Mouse (Mus musculus): ENCODE data around the gene Col19a1. TPM values are rescaled to one million over a fixed set of nuclear protein-coding genes. Genes with fewer than 3 reads are reported as not detected.

Col19a1 gene
- polyA plus RNA-seq, 1 experiment from 2014 or later = not detected

DNA sequence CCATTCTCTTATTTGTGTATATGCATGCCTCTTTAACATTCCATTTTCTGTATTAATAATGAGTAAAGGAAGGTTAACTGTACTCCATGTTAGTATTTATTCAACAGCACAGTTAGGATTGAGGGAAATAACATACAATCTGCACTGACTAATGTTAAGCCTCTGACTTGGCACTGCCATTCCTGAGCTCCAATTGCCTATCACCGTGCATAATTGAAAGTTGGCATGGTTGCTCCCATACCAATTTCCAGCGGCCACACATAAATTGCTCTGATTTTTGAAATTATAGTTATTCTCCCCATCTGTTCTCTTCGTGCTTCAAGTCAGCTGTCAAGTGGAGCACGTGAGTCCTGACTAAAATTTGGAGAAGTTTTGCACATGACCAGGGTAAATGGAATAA is 91.9 kb downstream of the Col19a1 start:
- H3K4me3 ChIP-seq (ENCODE audit: low read length) = no peak overlapping the region
- H3K9ac ChIP-seq (ENCODE audit: low read depth, low read length) = no peak overlapping the region
- no peaks in the 10 kb centered on the region for H3K9me3 ChIP-seq (ENCODE audit: control insufficient read depth, low read length)
- H3K27ac ChIP-seq (ENCODE audit: low read depth, low read length) = no peak overlapping the region
- H3K36me3 ChIP-seq (ENCODE audit: control insufficient read depth, insufficient read depth, low read length) = no peaks in the 10 kb centered on the region
- no peak for ATAC-seq (ENCODE audit: low FRiP score, low TSS enrichment)
- H3K27me3 ChIP-seq (ENCODE audit: control insufficient read depth, insufficient read depth, low read length) = no peaks in the 10 kb centered on the region
- H3K4me2 ChIP-seq (replicated peaks; ENCODE audit: low read depth, low read length) = no peak overlapping the region
- 88% methylated on average over 4 of the region's 4 CpGs for WGBS
- H3K4me1 ChIP-seq (ENCODE audit: control insufficient read depth, insufficient read depth, low read length) = no peaks in the 10 kb centered on the region

DNA sequence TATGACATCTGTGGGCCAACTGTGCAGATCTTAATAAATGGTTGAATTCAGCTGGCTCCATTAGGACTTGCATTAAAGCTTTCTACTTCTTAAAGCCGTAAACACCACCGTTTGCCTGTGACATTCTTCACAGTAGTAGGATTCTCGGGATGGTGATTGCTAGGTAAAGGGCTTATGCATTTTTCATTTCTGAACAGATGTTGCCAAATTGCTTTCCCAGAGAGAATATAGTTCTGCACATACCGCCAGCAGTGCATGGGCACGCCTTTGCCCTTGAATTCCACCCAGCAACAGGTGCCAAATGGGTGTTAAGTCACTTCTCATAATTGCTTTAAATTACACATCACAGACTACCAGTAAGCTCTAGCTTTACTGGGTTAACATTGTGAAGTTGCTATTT is 103.1 kb downstream of the Col19a1 start:
- Histone ChIP-seq H3K27me3 (ENCODE audit: control insufficient read depth, insufficient read depth, low read length) (no peaks in the 10 kb centered on the region), H3K4me2 (replicated peaks; ENCODE audit: low read depth, low read length) (no peak overlapping the region), H3K9me3 (ENCODE audit: control insufficient read depth, low read length) (no peaks in the 10 kb centered on the region), H3K27ac (ENCODE audit: low read depth, low read length) (no peak overlapping the region), H3K4me1 (ENCODE audit: control insufficient read depth, insufficient read depth, low read length) (no peaks in the 10 kb centered on the region), H3K36me3 (ENCODE audit: control insufficient read depth, insufficient read depth, low read length) (no peaks in the 10 kb centered on the region), H3K9ac (ENCODE audit: low read depth, low read length) (no peak overlapping the region), H3K4me3 (ENCODE audit: low read length) (no peak overlapping the region)
- 85% methylated on average over 5 of the region's 5 CpGs for WGBS
- no peak for ATAC-seq (ENCODE audit: low FRiP score, low TSS enrichment)

DNA sequence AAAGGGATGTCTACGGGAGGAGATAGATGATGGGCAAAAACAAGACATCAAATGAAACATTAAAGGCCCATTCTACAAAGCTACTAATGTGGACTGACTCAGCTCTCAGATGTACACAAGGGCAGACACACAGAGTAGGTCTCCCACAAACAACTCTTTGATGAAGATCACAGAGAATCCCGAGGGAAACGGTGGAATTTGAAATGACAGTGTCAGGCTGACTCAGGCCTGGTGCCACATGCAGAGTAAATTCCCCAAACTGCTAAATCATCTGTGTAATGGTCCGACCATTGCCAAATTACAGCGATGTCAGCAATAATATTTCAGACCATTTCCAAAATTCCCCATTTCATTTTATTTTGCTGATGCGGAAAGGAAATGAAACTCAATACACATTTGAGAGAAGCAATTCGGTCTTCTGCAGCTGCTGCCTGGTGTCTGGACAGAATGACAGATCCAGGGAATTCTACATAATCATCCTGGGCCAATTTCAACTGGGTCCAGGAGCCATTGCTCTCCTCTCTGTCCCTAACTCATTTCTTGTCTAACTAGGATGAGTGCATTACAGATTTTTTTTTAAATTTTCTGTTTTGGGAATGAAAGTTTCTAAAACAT is 116.1 kb downstream of the Col19a1 start:
- Histone ChIP-seq H3K4me1 (ENCODE audit: control insufficient read depth, insufficient read depth, low read length) (no peaks in the 10 kb centered on the region), H3K4me3 (ENCODE audit: low read length) (no peak overlapping the region), H3K27me3 (ENCODE audit: control insufficient read depth, insufficient read depth, low read length) (no peaks in the 10 kb centered on the region), H3K4me2 (replicated peaks; ENCODE audit: low read depth, low read length) (no peak overlapping the region), H3K9ac (ENCODE audit: low read depth, low read length) (no peak overlapping the region), H3K36me3 (ENCODE audit: control insufficient read depth, insufficient read depth, low read length) (no peaks in the 10 kb centered on the region), H3K27ac (ENCODE audit: low read depth, low read length) (no peak overlapping the region), H3K9me3 (ENCODE audit: control insufficient read depth, low read length) (no peaks in the 10 kb centered on the region)
- 50% methylated on average over 7 of the region's 7 CpGs for WGBS
- ATAC-seq (ENCODE audit: low FRiP score, low TSS enrichment) = 0 out of 2 replicates have a peak, but pooled peaks have one; percentile 32

DNA sequence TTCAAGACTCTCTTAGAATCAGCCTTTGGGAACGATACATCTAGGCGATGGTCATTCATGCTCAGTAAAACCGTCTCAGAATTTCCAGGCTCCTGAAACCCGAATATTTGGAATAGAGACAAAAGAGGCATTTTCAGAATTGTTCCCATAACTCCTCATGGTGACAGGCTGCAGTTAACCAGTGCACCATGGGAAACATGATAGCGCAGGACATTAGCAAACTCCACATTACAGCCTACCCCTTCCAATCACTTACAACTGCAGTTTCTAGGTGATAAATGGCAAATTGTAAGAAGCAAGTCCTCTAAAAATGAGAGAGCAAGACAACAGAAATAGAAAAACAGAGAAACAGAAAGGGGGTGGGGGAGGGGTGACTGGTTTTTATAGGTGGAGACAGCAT is 116.6 kb downstream of the Col19a1 start:
- WGBS = 29% methylated on average over 5 of the region's 5 CpGs
- peak; percentile 71; the same call in 1 of the 2 replicates for ATAC-seq (ENCODE audit: low FRiP score, low TSS enrichment)
- Histone ChIP-seq H3K36me3 (ENCODE audit: control insufficient read depth, insufficient read depth, low read length) (no peaks in the 10 kb centered on the region), H3K27me3 (ENCODE audit: control insufficient read depth, insufficient read depth, low read length) (no peaks in the 10 kb centered on the region), H3K4me3 (ENCODE audit: low read length) (no peak overlapping the region), H3K27ac (ENCODE audit: low read depth, low read length) (no peak overlapping the region), H3K4me1 (ENCODE audit: control insufficient read depth, insufficient read depth, low read length) (no peaks in the 10 kb centered on the region), H3K9ac (ENCODE audit: low read depth, low read length) (no peak overlapping the region), H3K4me2 (replicated peaks; ENCODE audit: low read depth, low read length) (no peak overlapping the region; the same call in 1 of the 2 replicates), H3K9me3 (ENCODE audit: control insufficient read depth, low read length) (no peaks in the 10 kb centered on the region)

DNA sequence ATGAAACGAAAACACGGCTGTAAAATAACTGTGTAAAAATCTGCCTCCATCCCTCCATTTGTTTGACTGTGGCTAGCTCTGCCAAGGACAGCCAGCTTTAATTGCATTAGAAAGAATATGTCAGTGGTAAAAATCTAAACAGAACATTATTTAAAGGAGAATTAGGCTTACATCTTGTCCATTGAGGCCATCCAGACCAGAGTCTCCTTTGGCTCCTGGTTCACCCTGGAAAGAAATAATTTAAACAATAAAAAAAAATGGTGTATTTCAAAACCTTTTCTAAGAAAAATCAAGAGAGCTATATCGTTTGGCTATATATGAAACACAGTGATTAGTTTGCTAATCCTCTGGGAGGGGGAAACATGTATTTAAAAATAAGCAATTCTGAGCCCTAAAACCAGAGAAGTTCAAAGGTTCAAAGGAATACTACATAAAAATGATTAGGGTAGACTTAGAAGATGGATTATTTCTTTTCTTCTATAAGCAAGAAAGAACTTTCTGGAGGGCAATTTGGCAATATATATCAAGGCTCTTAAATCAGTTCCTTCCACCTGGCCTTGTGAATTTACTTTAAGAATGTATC is 125.9 kb downstream of the Col19a1 start:
- 55% methylated on average over 3 of the region's 3 CpGs for WGBS
- no peaks in the 10 kb centered on the region for H3K27me3 ChIP-seq (ENCODE audit: control insufficient read depth, insufficient read depth, low read length)
- no peak for ATAC-seq (ENCODE audit: low FRiP score, low TSS enrichment)
- no peak overlapping the region for H3K27ac ChIP-seq (ENCODE audit: low read depth, low read length)
- H3K9me3 ChIP-seq (ENCODE audit: control insufficient read depth, low read length) = no peaks in the 10 kb centered on the region
- H3K4me2 ChIP-seq (replicated peaks; ENCODE audit: low read depth, low read length) = no peak overlapping the region
- H3K4me1 ChIP-seq (ENCODE audit: control insufficient read depth, insufficient read depth, low read length) = no peaks in the 10 kb centered on the region
- no peak overlapping the region for H3K4me3 ChIP-seq (ENCODE audit: low read length)
- H3K36me3 ChIP-seq (ENCODE audit: control insufficient read depth, insufficient read depth, low read length) = no peaks in the 10 kb centered on the region
- no peak overlapping the region for H3K9ac ChIP-seq (ENCODE audit: low read depth, low read length)

DNA sequence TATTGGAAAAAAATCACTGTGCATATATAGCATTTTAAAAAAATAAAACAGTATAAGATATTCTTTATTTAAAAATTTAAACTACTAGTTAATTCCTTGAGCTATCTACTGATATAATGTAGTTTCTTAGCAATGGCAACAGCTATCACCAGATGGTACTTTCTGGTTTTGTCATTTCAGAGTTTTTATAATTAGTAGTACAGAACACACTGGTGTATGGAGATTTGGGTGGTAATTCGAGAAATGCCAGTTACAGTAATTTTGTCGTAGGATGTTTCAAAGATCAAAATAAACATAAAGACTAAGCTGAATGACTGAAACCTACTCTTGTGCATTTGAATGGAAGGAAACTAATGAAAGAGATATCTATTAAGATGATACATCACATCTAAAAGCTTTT is 129.3 kb downstream of the Col19a1 start:
- H3K9ac ChIP-seq (ENCODE audit: low read depth, low read length) = no peak overlapping the region
- 78% methylated on average over 2 of the region's 2 CpGs for WGBS
- no peak overlapping the region for H3K4me3 ChIP-seq (ENCODE audit: low read length)
- H3K36me3 ChIP-seq (ENCODE audit: control insufficient read depth, insufficient read depth, low read length) = no peaks in the 10 kb centered on the region
- H3K27me3 ChIP-seq (ENCODE audit: control insufficient read depth, insufficient read depth, low read length) = no peaks in the 10 kb centered on the region
- no peaks in the 10 kb centered on the region for H3K9me3 ChIP-seq (ENCODE audit: control insufficient read depth, low read length)
- H3K4me2 ChIP-seq (replicated peaks; ENCODE audit: low read depth, low read length) = no peak overlapping the region
- no peaks in the 10 kb centered on the region for H3K4me1 ChIP-seq (ENCODE audit: control insufficient read depth, insufficient read depth, low read length)
- no peak for ATAC-seq (ENCODE audit: low FRiP score, low TSS enrichment)
- H3K27ac ChIP-seq (ENCODE audit: low read depth, low read length) = no peak overlapping the region

DNA sequence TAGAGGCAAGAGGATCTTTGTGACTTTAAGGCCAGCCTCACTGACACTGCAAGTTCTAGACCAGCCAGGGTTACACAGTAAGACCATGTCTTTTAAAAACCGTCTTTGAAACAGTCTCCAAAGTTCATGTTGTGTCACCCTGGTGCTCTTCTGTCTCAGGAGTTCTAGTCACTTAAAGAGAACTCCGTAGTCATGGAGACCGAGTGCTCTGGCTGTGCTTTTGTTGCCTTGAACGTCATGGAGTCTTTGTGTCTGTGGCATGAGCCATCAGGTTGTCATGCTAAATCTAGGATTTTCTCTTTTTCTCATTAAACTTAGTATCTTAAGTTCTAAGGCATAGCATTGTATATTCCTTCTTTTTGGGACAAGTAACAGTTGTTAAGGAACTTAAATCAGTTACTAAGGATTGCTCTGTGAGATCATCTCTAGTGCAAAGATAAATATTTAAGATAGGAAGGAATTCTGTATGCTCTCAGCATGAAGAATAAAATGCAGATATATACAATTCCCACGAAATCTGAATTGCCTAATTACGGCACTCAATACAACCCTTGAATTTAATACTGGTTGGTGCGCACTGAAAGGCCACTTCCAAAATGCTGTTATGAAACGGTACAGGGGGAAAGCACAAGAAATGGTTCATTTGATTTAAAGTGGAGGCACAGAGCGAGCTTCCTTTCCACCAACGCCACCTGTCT is 134.6 kb downstream of the Col19a1 start:
- no peaks in the 10 kb centered on the region for H3K4me1 ChIP-seq (ENCODE audit: control insufficient read depth, insufficient read depth, low read length)
- no peak overlapping the region for H3K27ac ChIP-seq (ENCODE audit: low read depth, low read length)
- no peaks in the 10 kb centered on the region for H3K36me3 ChIP-seq (ENCODE audit: control insufficient read depth, insufficient read depth, low read length)
- ATAC-seq (ENCODE audit: low FRiP score, low TSS enrichment) = no peak
- H3K9ac ChIP-seq (ENCODE audit: low read depth, low read length) = no peak overlapping the region
- H3K4me2 ChIP-seq (replicated peaks; ENCODE audit: low read depth, low read length) = no peak overlapping the region
- no peak overlapping the region for H3K4me3 ChIP-seq (ENCODE audit: low read length)
- WGBS = 60% methylated on average over 10 of the region's 10 CpGs
- H3K27me3 ChIP-seq (ENCODE audit: control insufficient read depth, insufficient read depth, low read length) = no peaks in the 10 kb centered on the region
- no peaks in the 10 kb centered on the region for H3K9me3 ChIP-seq (ENCODE audit: control insufficient read depth, low read length)

DNA sequence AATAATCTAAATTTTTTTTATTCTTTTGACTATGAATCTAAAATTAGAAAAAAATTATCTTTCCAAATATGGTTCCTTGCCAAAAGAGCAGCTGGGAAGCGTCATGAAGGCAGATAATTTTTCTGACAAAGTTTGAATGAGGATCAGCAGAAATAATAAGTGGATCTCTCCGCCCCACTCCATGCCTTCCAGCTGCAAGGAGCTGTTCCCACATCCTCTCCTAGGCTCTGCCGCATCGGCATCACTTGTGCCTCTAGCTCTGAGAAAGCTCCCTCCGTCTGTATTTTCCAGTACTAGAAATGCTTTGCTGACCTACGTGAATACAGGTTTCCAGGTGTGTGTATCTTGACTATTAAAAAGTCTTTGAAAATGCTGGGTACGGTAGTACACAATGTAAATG is 135.1 kb downstream of the Col19a1 start:
- Histone ChIP-seq H3K36me3 (ENCODE audit: control insufficient read depth, insufficient read depth, low read length) (no peaks in the 10 kb centered on the region), H3K9me3 (ENCODE audit: control insufficient read depth, low read length) (no peaks in the 10 kb centered on the region), H3K4me1 (ENCODE audit: control insufficient read depth, insufficient read depth, low read length) (no peaks in the 10 kb centered on the region), H3K4me3 (ENCODE audit: low read length) (no peak overlapping the region), H3K27ac (ENCODE audit: low read depth, low read length) (no peak overlapping the region), H3K4me2 (replicated peaks; ENCODE audit: low read depth, low read length) (no peak overlapping the region), H3K9ac (ENCODE audit: low read depth, low read length) (no peak overlapping the region), H3K27me3 (ENCODE audit: control insufficient read depth, insufficient read depth, low read length) (no peaks in the 10 kb centered on the region)
- no peak for ATAC-seq (ENCODE audit: low FRiP score, low TSS enrichment)
- 89% methylated on average over 7 of the region's 7 CpGs for WGBS

DNA sequence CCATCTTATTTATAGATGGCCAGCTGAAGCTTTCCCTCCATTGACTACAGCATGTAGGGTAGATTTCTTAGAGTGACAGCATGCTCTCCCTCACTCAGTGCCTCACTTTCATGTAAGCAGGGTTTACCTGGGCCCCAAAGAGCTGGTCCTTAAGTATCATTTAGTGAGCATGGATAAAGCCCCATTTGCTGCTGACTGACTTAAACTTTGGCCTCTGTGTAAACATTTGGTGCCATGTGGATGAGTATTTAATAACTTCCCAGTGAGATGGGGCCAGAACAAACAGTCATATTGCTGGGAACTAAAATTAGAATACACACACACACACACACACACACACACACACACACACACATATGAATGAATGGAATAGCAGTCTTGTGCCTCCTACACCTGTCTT is 149.8 kb downstream of the Col19a1 start:
- Histone ChIP-seq H3K9ac (ENCODE audit: low read depth, low read length) (no peak overlapping the region), H3K9me3 (ENCODE audit: control insufficient read depth, low read length) (no peaks in the 10 kb centered on the region)
- no peak for ATAC-seq (ENCODE audit: low FRiP score, low TSS enrichment)

More for the DNA sequence above, 149.8 kb downstream of the Col19a1 start:
- no peaks in the 10 kb centered on the region for H3K27me3 ChIP-seq (ENCODE audit: control insufficient read depth, insufficient read depth, low read length)
- no peak overlapping the region for H3K27ac ChIP-seq (ENCODE audit: low read depth, low read length)
- H3K4me3 ChIP-seq (ENCODE audit: low read length) = no peak overlapping the region
- no peak overlapping the region for H3K4me2 ChIP-seq (replicated peaks; ENCODE audit: low read depth, low read length)
- H3K36me3 ChIP-seq (ENCODE audit: control insufficient read depth, insufficient read depth, low read length) = no peaks in the 10 kb centered on the region
- H3K4me1 ChIP-seq (ENCODE audit: control insufficient read depth, insufficient read depth, low read length) = no peaks in the 10 kb centered on the region

Measured in kidney, embryonic 14.5 days (tissue).